Mouse (Mus musculus) MEL (cell line): ENCODE results near the gene Slc12a8.

Source experiments
- BHLHE40 ChIP-seq: IDR thresholded peaks from 2 replicates; pipeline ENCODE4 v1.6.1; 2012; ENCODE audit warnings: low read depth, mild to moderate bottlenecking, inconsistent platforms, low read length, improper control_type of control experiment, borderline replicate concordance
- EP300 ChIP-seq, 2 experiments: IDR thresholded peaks; 2 replicates each; pipeline ENCODE4 v1.6.1; 2011; ENCODE audit warnings: improper control_type of control experiment in 2 of 2, low read length in 2 of 2, low read depth in 1 of 2, mild to moderate bottlenecking in 1 of 2

GRCm38 (mm10) chr16:33573703-33574102 is 56.6 kb downstream of the Slc12a8 start:
- TF ChIP-seq BHLHE40 (no peak), EP300 (IDR thresholded peaks at IDR 0.05; ENCODE audit: low read depth in 1 of 2, low read length in 2 of 2) (no peak)
